Comparison of ENCODE assay signal across 18 mouse cellular contexts in the genomic region with DNA sequence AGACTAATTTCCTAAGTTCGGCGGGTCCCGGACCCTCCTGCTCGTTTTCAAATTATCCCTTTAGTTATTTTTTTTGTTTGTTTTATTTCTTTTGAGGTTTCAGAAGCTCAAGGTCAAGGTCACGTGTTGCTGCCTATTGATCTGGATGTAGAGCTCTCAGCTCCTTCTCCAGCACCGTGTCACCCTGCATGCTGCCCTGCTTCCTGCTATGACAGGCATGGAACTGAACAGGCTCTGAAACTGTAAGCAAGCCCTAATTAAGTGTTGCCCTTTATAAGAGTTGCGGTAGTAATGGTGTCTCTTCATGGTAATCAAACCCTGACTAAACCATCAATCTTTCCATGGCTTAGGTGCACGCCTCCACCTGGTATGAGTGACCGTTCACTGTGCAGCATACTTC.
"Had no signal": no experiment of that assay in that cellular context is flagged by ENCODE, and none has a peak within 500 bp of the region (broad histone marks: within the 10 kb centered on the region; RNA-seq: fewer than 3 reads in every experiment).

No protein-coding gene starts in this region.

- ATAC-seq: liver, postnatal 0 days; lung, postnatal 0 days; midbrain, embryonic 13.5 days; midbrain, embryonic 15.5 days had no signal

- H3K9me3 ChIP-seq: lung, embryonic 15.5 days; midbrain, embryonic 13.5 days; midbrain, embryonic 15.5 days; neural tube, embryonic 12.5 days; stomach, embryonic 15.5 days had no signal

- H3K9ac ChIP-seq: liver, postnatal 0 days; lung, embryonic 15.5 days; midbrain, embryonic 13.5 days; midbrain, embryonic 15.5 days; neural tube, embryonic 12.5 days; stomach, embryonic 15.5 days had no signal

- H3K4me2 ChIP-seq: lung, embryonic 15.5 days; midbrain, embryonic 11.5 days; midbrain, embryonic 13.5 days; midbrain, embryonic 15.5 days; neural tube, embryonic 12.5 days; stomach, embryonic 15.5 days had no signal

- DNase-seq: liver, postnatal 0 days; lung, adult 2 months; lung, postnatal 14 days; lung, postnatal 36 days; right cerebral cortex, postnatal 14 days; thymus, adult 2 months; thymus, postnatal 25 days; thymus, postnatal 4 days had no signal

- H3K27me3 ChIP-seq: lung, embryonic 15.5 days; megakaryocyte, embryonic 14.5 days; midbrain, embryonic 13.5 days; midbrain, embryonic 15.5 days; neural tube, embryonic 12.5 days; stomach, embryonic 15.5 days had no signal

- H3K36me3 ChIP-seq: lung, embryonic 15.5 days; midbrain, embryonic 13.5 days; midbrain, embryonic 15.5 days; neural tube, embryonic 12.5 days; stomach, embryonic 15.5 days had no signal

- H3K4me3 ChIP-seq: lung, embryonic 15.5 days; megakaryocyte, embryonic 14.5 days; midbrain, embryonic 13.5 days; midbrain, embryonic 15.5 days; neural tube, embryonic 12.5 days; stomach, embryonic 15.5 days had no signal

- H3K4me1 ChIP-seq: lung, embryonic 15.5 days; megakaryocyte, embryonic 14.5 days; midbrain, embryonic 13.5 days; midbrain, embryonic 15.5 days; neural tube, embryonic 12.5 days; stomach, embryonic 15.5 days had no signal

- H3K27ac ChIP-seq: lung, embryonic 15.5 days; macrophage; midbrain, embryonic 13.5 days; midbrain, embryonic 15.5 days; neural tube, embryonic 12.5 days; stomach, embryonic 15.5 days; stomach, postnatal 0 days had no signal
